Mouse (Mus musculus) heart, embryonic 11.5 days (tissue): ENCODE measurements around the gene Gm11011. TPM values are rescaled to one million over a fixed set of nuclear protein-coding genes. Genes with fewer than 3 reads are reported as not detected.

Experiments
- ATAC-seq: fragments of 200-750 bp; cut with Nextera tagmentation; replicated peaks from 2 replicates; pipeline ENCODE4 v1.8.0; 2017; ENCODE audit warnings: moderate library complexity; ENCODE audit not compliant: insufficient number of reproducible peaks, low FRiP score, low TSS enrichment
- H3K27ac ChIP-seq: fragments of 300-500 bp; sonication (generic); 2 replicates; pipeline ENCODE4 v1.5.1; 2014; ENCODE audit warnings: mild to moderate bottlenecking, low read depth, low read length
- H3K27me3 ChIP-seq: fragments of 300-500 bp; sonication (generic); 2 replicates; pipeline ENCODE4 v1.6.1; 2014; ENCODE audit warnings: mild to moderate bottlenecking, low read length, mixed read lengths; ENCODE audit not compliant: control insufficient read depth, insufficient read depth
- H3K36me3 ChIP-seq: fragments of 300-500 bp; sonication (generic); 2 replicates; pipeline ENCODE4 v1.6.1; 2014; ENCODE audit warnings: mild to moderate bottlenecking, low read length, moderate library complexity, mixed read lengths; ENCODE audit not compliant: control insufficient read depth, insufficient read depth
- H3K4me1 ChIP-seq: fragments of 300-500 bp; sonication (generic); 2 replicates; pipeline ENCODE4 v1.6.1; 2014; ENCODE audit warnings: low read length; ENCODE audit not compliant: control insufficient read depth, insufficient read depth
- H3K4me2 ChIP-seq: fragments of 300-500 bp; sonication (generic); 2 replicates; pipeline ENCODE4 v1.6.1; 2014; ENCODE audit warnings: mild to moderate bottlenecking, moderate library complexity
- H3K4me3 ChIP-seq: fragments of 300-500 bp; sonication (generic); 2 replicates; pipeline ENCODE4 v1.5.1; 2014; ENCODE audit warnings: low read depth, low read length
- H3K9ac ChIP-seq: fragments of 300-500 bp; sonication (generic); 2 replicates; pipeline ENCODE4 v1.6.1; 2014; ENCODE audit warnings: mild to moderate bottlenecking, low read depth, low read length, moderate library complexity
- H3K9me3 ChIP-seq: fragments of 300-500 bp; sonication (generic); replicated peaks from 2 replicates; pipeline ENCODE4 v1.6.1; 2016; ENCODE audit warnings: low read length; ENCODE audit not compliant: control insufficient read depth
- WGBS: fragments of 180-500 bp; shearing (Covaris S2); extraction: QIAGEN DNeasy Blood & Tissue Kit; methylation state at CpG from one replicate; pipeline ENCODE4 v1.1.7; 2014; ENCODE audit not compliant: insufficient replicate concordance; 5-methylcytosine and 5-hydroxymethylcytosine counted together
- polyA plus RNA-seq: library from polyadenylated mRNA; unstranded; fragments of >200 nt; fragmentation: Nextera tagmentation; extraction: Ambion mirVana; gene quantifications from 2 replicates; pipeline ENCODE4 v1.2.1, GENCODE M21; 2014

Gene Gm11011
- polyA plus RNA-seq, 1 experiment from 2014 or later, result not detected

DNA sequence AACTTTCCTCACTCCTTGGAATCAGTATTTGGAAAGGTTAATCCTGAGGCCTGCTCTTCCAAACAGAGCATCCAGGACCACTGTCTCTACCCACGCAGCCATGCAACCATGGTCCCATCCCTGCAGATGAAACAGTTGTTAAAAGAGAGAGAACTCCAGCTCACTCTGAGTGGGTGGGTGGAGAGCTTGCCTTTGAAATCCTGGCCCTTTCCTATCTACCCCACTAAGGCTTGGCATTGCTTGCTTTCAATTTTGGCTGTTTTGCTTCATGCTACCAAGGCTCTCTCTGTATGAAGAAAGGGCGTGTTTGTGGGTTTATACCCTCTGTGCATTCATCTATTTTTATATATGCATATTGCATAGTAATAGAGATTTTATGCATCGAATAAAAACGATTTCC, 12.0 kb upstream of the Gm11011 start:
- Histone ChIP-seq H3K4me1 (no peaks in the 10 kb centered on the region), H3K9ac (no peak overlapping the region), H3K4me3 (no peak overlapping the region), H3K27me3 (no peaks in the 10 kb centered on the region), H3K9me3 (no peaks in the 10 kb centered on the region), H3K4me2 (no peak overlapping the region), H3K27ac (no peak overlapping the region), H3K36me3 (no peaks in the 10 kb centered on the region)
- no peak for ATAC-seq
- WGBS, result 86% methylated on average over 4 of the region's 4 CpGs

DNA sequence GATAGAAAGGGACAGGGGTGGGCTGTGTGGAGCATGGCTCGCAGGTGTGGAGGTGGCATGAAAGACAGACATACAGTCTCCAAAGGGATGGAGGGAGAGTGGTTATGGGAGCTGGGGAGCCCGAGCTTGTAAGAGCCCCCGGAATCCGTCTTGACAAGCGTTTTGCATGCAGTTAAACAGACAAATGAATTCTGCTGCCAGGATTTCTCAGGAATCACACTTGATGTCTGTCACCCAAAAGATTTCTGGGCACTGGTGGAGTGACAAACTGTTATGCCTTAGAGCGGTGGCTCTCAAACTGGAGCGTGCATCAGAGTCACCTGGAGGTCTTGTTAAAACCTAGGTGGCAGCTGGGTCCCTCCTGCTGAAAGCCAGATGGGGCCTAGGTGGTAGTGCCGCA, 10.4 kb upstream of the Gm11011 start:
- 83% methylated on average over 8 of the region's 8 CpGs for WGBS

DNA sequence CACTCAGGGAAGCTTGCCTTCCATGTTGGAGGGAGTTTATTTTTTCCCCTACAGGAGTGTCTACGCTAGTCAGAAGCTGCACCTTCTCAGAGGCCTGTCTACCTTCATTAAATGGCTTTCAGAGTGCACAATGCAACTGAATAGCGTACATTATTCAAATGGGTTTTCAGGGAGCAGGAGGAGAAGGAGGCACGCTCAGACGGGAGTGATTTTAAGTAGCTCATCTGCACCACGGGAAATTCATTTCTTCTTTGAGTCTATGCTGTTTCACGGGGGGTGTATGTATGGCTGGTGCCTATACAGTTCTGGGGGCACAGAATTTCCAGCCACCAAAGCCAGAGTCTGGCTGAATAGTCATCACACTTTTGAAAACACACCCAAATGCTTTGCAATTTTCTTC, 9.8 kb upstream of the Gm11011 start:
- 79% methylated on average over 6 of the region's 6 CpGs for WGBS
- H3K9me3 ChIP-seq, result no peaks in the 10 kb centered on the region
- no peak for ATAC-seq
- no peaks in the 10 kb centered on the region for H3K36me3 ChIP-seq
- no peak overlapping the region for H3K9ac ChIP-seq
- no peak overlapping the region for H3K27ac ChIP-seq
- no peaks in the 10 kb centered on the region for H3K27me3 ChIP-seq
- no peak overlapping the region for H3K4me3 ChIP-seq
- H3K4me2 ChIP-seq, result no peak overlapping the region
- no peaks in the 10 kb centered on the region for H3K4me1 ChIP-seq

More for the DNA sequence above, 10.4 kb upstream of the Gm11011 start:
- H3K27me3 ChIP-seq, result no peaks in the 10 kb centered on the region
- no peak overlapping the region for H3K4me3 ChIP-seq
- H3K9me3 ChIP-seq, result no peaks in the 10 kb centered on the region
- H3K27ac ChIP-seq, result no peak overlapping the region
- H3K36me3 ChIP-seq, result no peaks in the 10 kb centered on the region
- H3K4me2 ChIP-seq, result no peak overlapping the region
- no peak overlapping the region for H3K9ac ChIP-seq
- no peak for ATAC-seq
- H3K4me1 ChIP-seq, result no peaks in the 10 kb centered on the region

DNA sequence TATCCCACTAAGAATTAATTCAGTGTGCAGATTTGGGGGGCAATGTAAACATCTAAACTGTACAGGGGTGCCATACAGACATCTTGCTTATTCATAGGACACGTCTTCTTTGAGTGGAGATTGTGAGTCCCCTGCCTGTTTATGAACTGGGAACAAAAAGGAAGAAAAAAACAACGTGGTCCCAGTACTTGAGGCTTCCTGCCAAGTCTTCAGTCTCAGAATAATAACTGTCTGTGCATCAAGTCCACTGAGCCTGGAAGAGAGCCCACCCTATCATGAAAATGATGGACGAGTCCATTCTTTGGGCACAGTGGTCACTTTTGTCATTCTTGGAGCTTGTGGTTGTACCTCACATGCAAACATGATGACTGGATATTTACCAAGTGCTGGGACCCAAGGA, 6.2 kb upstream of the Gm11011 start:
- Histone ChIP-seq H3K36me3 (no peaks in the 10 kb centered on the region), H3K9me3 (no peaks in the 10 kb centered on the region), H3K4me2 (no peak overlapping the region), H3K27me3 (no peaks in the 10 kb centered on the region), H3K9ac (no peak overlapping the region), H3K4me3 (no peak overlapping the region), H3K27ac (no peak overlapping the region), H3K4me1 (no peaks in the 10 kb centered on the region)
- ATAC-seq, result no peak
- 62% methylated on average over 3 of the region's 3 CpGs for WGBS

DNA sequence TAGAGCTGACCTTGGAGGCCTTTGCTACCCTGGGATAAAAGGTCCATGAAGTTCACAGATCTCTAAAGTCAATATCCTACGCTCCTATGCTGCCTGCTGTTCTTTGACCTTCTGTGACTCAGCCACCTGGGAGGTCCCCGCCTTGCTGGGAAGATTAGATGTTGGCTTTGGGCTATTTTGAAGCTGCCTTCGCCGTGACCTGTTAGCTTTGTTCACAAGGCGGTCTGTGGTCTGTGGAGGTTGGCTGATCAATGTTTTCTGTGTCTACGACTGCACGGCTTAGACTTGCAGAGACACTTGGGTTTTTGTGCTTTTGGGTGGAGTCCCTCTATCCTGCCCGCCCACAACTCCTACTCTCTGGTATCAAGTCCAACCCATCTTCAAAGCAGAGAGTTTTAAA, 2.9 kb upstream of the Gm11011 start:
- no peak overlapping the region for H3K4me2 ChIP-seq
- H3K9me3 ChIP-seq, result no peaks in the 10 kb centered on the region
- no peak overlapping the region for H3K4me3 ChIP-seq
- no peak overlapping the region for H3K9ac ChIP-seq
- no peak overlapping the region for H3K27ac ChIP-seq
- WGBS, result 65% methylated on average over 8 of the region's 8 CpGs
- no peaks in the 10 kb centered on the region for H3K27me3 ChIP-seq
- H3K4me1 ChIP-seq, result no peaks in the 10 kb centered on the region
- no peaks in the 10 kb centered on the region for H3K36me3 ChIP-seq
- ATAC-seq, result no peak

DNA sequence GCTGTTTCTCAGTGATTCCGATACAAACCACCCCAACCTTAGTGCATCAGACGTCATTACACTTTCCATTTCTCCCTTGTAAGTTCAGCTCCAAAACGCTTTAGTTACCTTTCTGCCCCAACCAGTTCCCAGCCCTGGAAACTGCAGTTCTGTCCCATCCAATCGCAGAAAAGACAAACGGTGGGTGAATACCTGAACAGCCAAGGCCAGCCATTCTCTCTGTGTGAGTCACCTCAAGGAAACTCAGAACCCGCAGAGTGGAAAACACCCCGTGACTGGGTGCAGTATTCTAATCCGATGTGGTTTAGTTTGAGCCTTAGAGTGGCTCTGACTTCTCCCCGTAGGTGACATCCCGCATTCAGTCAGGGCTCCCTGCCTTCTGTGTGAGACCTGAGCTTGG, 2.2 kb upstream of the Gm11011 start:
- no peak for ATAC-seq
- Histone ChIP-seq H3K27ac (no peak overlapping the region), H3K4me1 (no peaks in the 10 kb centered on the region), H3K36me3 (no peaks in the 10 kb centered on the region), H3K4me2 (no peak overlapping the region), H3K9me3 (no peaks in the 10 kb centered on the region), H3K27me3 (no peaks in the 10 kb centered on the region), H3K9ac (no peak overlapping the region), H3K4me3 (no peak overlapping the region)
- WGBS, result 80% methylated on average over 10 of the region's 10 CpGs

DNA sequence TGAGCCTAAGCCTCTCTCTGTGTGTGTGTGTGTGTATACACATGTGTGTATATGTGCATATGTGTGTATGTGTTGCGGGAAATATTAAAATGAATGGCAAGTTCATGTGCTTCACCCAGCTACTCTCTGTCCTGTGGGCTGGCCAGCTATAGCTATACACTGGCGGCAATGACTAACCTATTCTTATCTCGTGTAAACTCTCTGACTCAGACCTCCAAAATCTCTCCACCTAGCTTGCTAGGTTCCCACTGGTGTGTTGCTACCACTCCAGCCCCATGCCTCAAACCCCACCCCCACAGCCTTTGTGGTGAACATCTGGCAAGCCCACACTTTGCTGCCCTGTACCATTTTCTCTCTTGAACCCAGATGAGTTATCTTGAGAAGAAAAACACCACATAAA, 857 bp downstream of the Gm11011 start:
- Histone ChIP-seq H3K27me3 (no peaks in the 10 kb centered on the region), H3K4me1 (no peaks in the 10 kb centered on the region), H3K4me3 (no peak overlapping the region), H3K9ac (no peak overlapping the region), H3K27ac (no peak overlapping the region), H3K4me2 (no peak overlapping the region), H3K36me3 (no peaks in the 10 kb centered on the region), H3K9me3 (no peaks in the 10 kb centered on the region)
- ATAC-seq, result no peak
- WGBS, result 64% methylated on average over 3 of the region's 3 CpGs

DNA sequence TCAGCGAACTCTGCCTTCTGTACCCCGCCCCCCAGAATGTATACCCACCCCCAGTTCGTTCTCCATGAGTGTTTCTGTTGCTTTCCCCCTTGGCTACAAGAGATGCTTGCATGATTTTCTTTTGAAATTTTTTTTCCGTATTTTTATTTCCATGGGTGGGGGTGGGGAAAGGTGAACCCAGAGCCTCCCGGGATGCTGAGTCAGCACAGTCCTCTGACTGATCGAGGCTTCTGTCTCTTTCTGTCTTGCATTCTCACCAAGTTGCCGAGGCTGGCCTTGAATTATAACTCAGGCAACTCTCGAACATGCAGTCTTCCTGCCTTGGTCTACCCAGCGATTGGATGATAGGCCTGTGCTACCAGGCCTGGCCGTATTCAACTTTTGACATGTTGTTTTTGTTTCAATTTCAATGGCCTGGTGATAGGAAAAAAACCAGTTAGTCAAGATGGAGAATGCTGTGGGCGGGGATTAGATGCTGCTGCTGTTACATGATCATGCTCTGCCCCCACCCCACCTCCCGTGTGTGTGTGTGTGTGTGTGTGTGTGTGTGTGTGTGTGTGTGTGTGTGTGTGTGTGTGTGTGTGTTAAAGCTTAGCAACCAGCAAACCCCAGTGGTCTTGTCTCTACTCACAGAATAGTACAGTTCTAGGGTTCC, 1.8 kb downstream of the Gm11011 start:
- Histone ChIP-seq H3K36me3 (no peaks in the 10 kb centered on the region), H3K9ac (no peak overlapping the region), H3K4me2 (no peak overlapping the region), H3K4me3 (no peak overlapping the region), H3K27me3 (no peaks in the 10 kb centered on the region), H3K4me1 (no peaks in the 10 kb centered on the region), H3K9me3 (no peaks in the 10 kb centered on the region), H3K27ac (no peak overlapping the region)
- ATAC-seq, result no peak
- 76% methylated on average over 12 of the region's 12 CpGs for WGBS

DNA sequence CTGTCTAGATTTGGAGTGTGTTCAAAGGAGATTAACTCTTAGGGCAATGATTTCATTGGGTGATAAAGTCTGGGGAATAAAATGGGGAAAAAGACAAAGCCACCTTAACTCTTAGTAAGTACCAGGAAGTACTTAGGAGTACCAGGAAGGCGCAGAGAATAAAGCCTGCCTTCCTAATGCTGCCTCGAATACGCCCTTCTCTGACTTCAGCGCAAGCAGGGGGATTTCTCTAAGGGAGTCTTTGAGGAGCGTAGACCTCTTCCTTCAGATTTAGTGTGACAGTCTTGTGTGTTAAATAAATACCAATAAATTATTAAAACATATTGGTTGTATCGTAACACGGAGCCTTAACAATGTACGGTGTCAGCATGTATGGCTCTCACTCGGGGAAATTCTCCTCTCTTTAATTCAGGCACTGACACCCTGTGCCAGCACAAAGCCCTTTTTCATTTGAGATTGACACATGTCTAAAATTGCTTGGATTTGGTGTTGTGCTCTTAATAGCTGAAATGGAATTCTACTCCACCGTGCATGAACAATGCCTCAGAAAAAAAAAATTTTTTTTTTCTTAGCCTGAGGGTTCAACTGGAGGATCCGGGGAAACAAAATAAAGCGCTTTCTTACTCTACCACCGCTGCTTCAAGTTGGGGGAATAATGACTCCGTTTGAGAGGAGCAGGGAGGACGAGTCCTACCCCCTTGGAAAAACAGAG, 2.6 kb downstream of the Gm11011 start:
- no peaks in the 10 kb centered on the region for H3K27me3 ChIP-seq
- WGBS, result 74% methylated on average over 15 of the region's 15 CpGs
- H3K4me1 ChIP-seq, result no peaks in the 10 kb centered on the region
- no peak for ATAC-seq
- H3K9ac ChIP-seq, result no peak overlapping the region
- H3K36me3 ChIP-seq, result no peaks in the 10 kb centered on the region
- no peaks in the 10 kb centered on the region for H3K9me3 ChIP-seq
- H3K4me2 ChIP-seq, result no peak overlapping the region
- no peak overlapping the region for H3K27ac ChIP-seq
- no peak overlapping the region for H3K4me3 ChIP-seq
